Mouse (Mus musculus) heart, embryonic 11.5 days (tissue): ENCODE data around the gene Plb1. TPM values are rescaled to one million over a fixed set of nuclear protein-coding genes. Genes with fewer than 3 reads are reported as not detected.

Experiments used
- ATAC-seq: fragments of 200-750 bp; cut with Nextera tagmentation; replicated peaks from 2 replicates; pipeline ENCODE4 v1.8.0; 2017; ENCODE audit warnings: moderate library complexity; ENCODE audit not compliant: insufficient number of reproducible peaks, low FRiP score, low TSS enrichment
- H3K27ac ChIP-seq: fragments of 300-500 bp; sonication (generic); 2 replicates; pipeline ENCODE4 v1.5.1; 2014; ENCODE audit warnings: mild to moderate bottlenecking, low read depth, low read length
- H3K27me3 ChIP-seq: fragments of 300-500 bp; sonication (generic); 2 replicates; pipeline ENCODE4 v1.6.1; 2014; ENCODE audit warnings: mild to moderate bottlenecking, low read length, mixed read lengths; ENCODE audit not compliant: control insufficient read depth, insufficient read depth
- H3K36me3 ChIP-seq: fragments of 300-500 bp; sonication (generic); 2 replicates; pipeline ENCODE4 v1.6.1; 2014; ENCODE audit warnings: mild to moderate bottlenecking, low read length, moderate library complexity, mixed read lengths; ENCODE audit not compliant: control insufficient read depth, insufficient read depth
- H3K4me1 ChIP-seq: fragments of 300-500 bp; sonication (generic); 2 replicates; pipeline ENCODE4 v1.6.1; 2014; ENCODE audit warnings: low read length; ENCODE audit not compliant: control insufficient read depth, insufficient read depth
- H3K4me2 ChIP-seq: fragments of 300-500 bp; sonication (generic); 2 replicates; pipeline ENCODE4 v1.6.1; 2014; ENCODE audit warnings: mild to moderate bottlenecking, moderate library complexity
- H3K4me3 ChIP-seq: fragments of 300-500 bp; sonication (generic); 2 replicates; pipeline ENCODE4 v1.5.1; 2014; ENCODE audit warnings: low read depth, low read length
- H3K9ac ChIP-seq: fragments of 300-500 bp; sonication (generic); 2 replicates; pipeline ENCODE4 v1.6.1; 2014; ENCODE audit warnings: mild to moderate bottlenecking, low read depth, low read length, moderate library complexity
- H3K9me3 ChIP-seq: fragments of 300-500 bp; sonication (generic); replicated peaks from 2 replicates; pipeline ENCODE4 v1.6.1; 2016; ENCODE audit warnings: low read length; ENCODE audit not compliant: control insufficient read depth
- WGBS: fragments of 180-500 bp; shearing (Covaris S2); extraction: QIAGEN DNeasy Blood & Tissue Kit; methylation state at CpG from one replicate; pipeline ENCODE4 v1.1.7; 2014; ENCODE audit not compliant: insufficient replicate concordance; 5-methylcytosine and 5-hydroxymethylcytosine counted together
- polyA plus RNA-seq: library from polyadenylated mRNA; unstranded; fragments of >200 nt; fragmentation: Nextera tagmentation; extraction: Ambion mirVana; gene quantifications from 2 replicates; pipeline ENCODE4 v1.2.1, GENCODE M21; 2014

Gene Plb1
- polyA plus RNA-seq, 1 experiment from 2014 or later = 1.4 TPM

- H3K4me3 ChIP-seq = no peak overlapping the region
- peaks cover 5% of the 10 kb centered on the region; the same call in 1 of the 2 replicates for H3K4me1 ChIP-seq
- H3K27ac ChIP-seq = no peak overlapping the region
- no peaks in the 10 kb centered on the region for H3K9me3 ChIP-seq
- no peak for ATAC-seq
- 81% methylated on average over 3 of the region's 3 CpGs for WGBS
- no peaks in the 10 kb centered on the region for H3K36me3 ChIP-seq
- 0 out of 2 replicates have a peak, but pooled peaks cover 2% of the 10 kb centered on the region for H3K27me3 ChIP-seq
- no peak overlapping the region for H3K9ac ChIP-seq
- no peak overlapping the region for H3K4me2 ChIP-seq
These were observed 129.1 kb downstream of the Plb1 start for GRCm38 (mm10) chr5:32361441-32362235.

- Histone ChIP-seq H3K9me3 (no peaks in the 10 kb centered on the region), H3K9ac (no peak overlapping the region), H3K4me1 (no peaks in the 10 kb centered on the region), H3K36me3 (no peaks in the 10 kb centered on the region), H3K27ac (no peak overlapping the region), H3K27me3 (0 out of 2 replicates have a peak, but pooled peaks cover 2% of the 10 kb centered on the region), H3K4me2 (no peak overlapping the region), H3K4me3 (no peak overlapping the region)
- no peak for ATAC-seq
- WGBS = 82% methylated on average over 1 of the region's 1 CpGs
These were observed 136.9 kb downstream of the Plb1 start for GRCm38 (mm10) chr5:32369391-32369790.

GRCm38 (mm10) chr5:32371239-32371638, 138.7 kb downstream of the Plb1 start:
- Histone ChIP-seq H3K4me1 (no peaks in the 10 kb centered on the region), H3K4me3 (no peak overlapping the region), H3K27ac (no peak overlapping the region), H3K9ac (no peak overlapping the region), H3K9me3 (no peaks in the 10 kb centered on the region), H3K4me2 (no peak overlapping the region), H3K27me3 (no peaks in the 10 kb centered on the region), H3K36me3 (no peaks in the 10 kb centered on the region)
- no peak for ATAC-seq
- 79% methylated on average over 5 of the region's 5 CpGs for WGBS

GRCm38 (mm10) chr5:32378546-32378945, 146.0 kb downstream of the Plb1 start:
- Histone ChIP-seq H3K4me3 (no peak overlapping the region), H3K27ac (no peak overlapping the region), H3K4me2 (no peak overlapping the region), H3K9me3 (no peaks in the 10 kb centered on the region), H3K9ac (no peak overlapping the region), H3K27me3 (no peaks in the 10 kb centered on the region), H3K36me3 (no peaks in the 10 kb centered on the region), H3K4me1 (no peaks in the 10 kb centered on the region)
- WGBS = 47% methylated on average over 3 of the region's 3 CpGs
- ATAC-seq = no peak

GRCm38 (mm10) chr5:32388656-32389055, 156.1 kb downstream of the Plb1 start:
- ATAC-seq = no peak
- Histone ChIP-seq H3K4me3 (no peak overlapping the region), H3K27me3 (no peaks in the 10 kb centered on the region), H3K9ac (no peak overlapping the region), H3K9me3 (no peaks in the 10 kb centered on the region), H3K4me2 (no peak overlapping the region), H3K27ac (no peak overlapping the region), H3K36me3 (no peaks in the 10 kb centered on the region), H3K4me1 (no peaks in the 10 kb centered on the region)

GRCm38 (mm10) chr5:32390295-32390694, 157.8 kb downstream of the Plb1 start:
- Histone ChIP-seq H3K9ac (no peak overlapping the region), H3K36me3 (no peaks in the 10 kb centered on the region), H3K4me1 (peaks cover 6% of the 10 kb centered on the region; the same call in 1 of the 2 replicates), H3K4me2 (no peak overlapping the region), H3K9me3 (no peaks in the 10 kb centered on the region), H3K27me3 (no peaks in the 10 kb centered on the region), H3K4me3 (no peak overlapping the region), H3K27ac (no peak overlapping the region)
- WGBS = 67% methylated on average over 5 of the region's 5 CpGs
- ATAC-seq = no peak

- Histone ChIP-seq H3K9me3 (no peaks in the 10 kb centered on the region), H3K27me3 (no peaks in the 10 kb centered on the region), H3K36me3 (no peaks in the 10 kb centered on the region), H3K4me2 (no peak overlapping the region), H3K4me1 (peaks cover 9% of the 10 kb centered on the region), H3K4me3 (no peak overlapping the region), H3K9ac (no peak overlapping the region), H3K27ac (no peak overlapping the region)
- ATAC-seq = no peak
These were observed 159.8 kb downstream of the Plb1 start for GRCm38 (mm10) chr5:32392281-32392680.

- H3K9me3 ChIP-seq = no peaks in the 10 kb centered on the region
- H3K4me3 ChIP-seq = no peak overlapping the region
- H3K27ac ChIP-seq = no peak overlapping the region
- 36% methylated on average over 3 of the region's 3 CpGs for WGBS
- ATAC-seq = no peak
- H3K36me3 ChIP-seq = no peaks in the 10 kb centered on the region
- H3K9ac ChIP-seq = no peak overlapping the region
- no peak overlapping the region for H3K4me2 ChIP-seq
- no peaks in the 10 kb centered on the region for H3K27me3 ChIP-seq
- H3K4me1 ChIP-seq = peaks cover 24% of the 10 kb centered on the region
These were observed 162.1 kb downstream of the Plb1 start for GRCm38 (mm10) chr5:32394586-32394985.
